Mouse (Mus musculus) erythroblast, embryonic 14.5 days (primary cell): ENCODE results near the gene Setd6.

Experiments
- GATA1 ChIP-seq: IDR thresholded peaks from 2 replicates; pipeline ENCODE4 v1.6.1; 2012; ENCODE audit warnings: low read length, inconsistent platforms, mixed read lengths
- TAL1 ChIP-seq: IDR thresholded peaks from 3 replicates; pipeline ENCODE4 v1.6.1; 2012; ENCODE audit warnings: low read length, inconsistent platforms, mixed read lengths

GRCm38 (mm10) chr8:95694631-95695030 is 21.1 kb upstream of the Setd6 start:
- no peak for TF ChIP-seq GATA1
- TF ChIP-seq TAL1: no peak
